Mouse (Mus musculus) liver, adult 2 months (tissue): ENCODE measurements around the gene Gm10645.

ENCODE experiments used
- CTCF ChIP-seq: fragments of 200-500 bp; IDR thresholded peaks from 2 replicates; pipeline ENCODE4 v1.5.1; 2011; ENCODE audit warnings: low read depth, low read length, control low read depth
- POLR2A ChIP-seq: fragments of 200-500 bp; IDR thresholded peaks from 2 replicates; pipeline ENCODE4 v1.6.1; 2011; ENCODE audit warnings: low read length, control low read depth; ENCODE audit not compliant: insufficient read depth; ENCODE audit errors: extremely low read depth

- TF ChIP-seq POLR2A (no peak), CTCF (no peak)
Observed at GRCm38 (mm10) chr8:83165931-83166867, at the start of gene Gm10645.
